Mouse (Mus musculus) kidney, embryonic 14.5 days (tissue): ENCODE results near the gene Prune1. TPM values are rescaled to one million over a fixed set of nuclear protein-coding genes. Genes with fewer than 3 reads are reported as not detected.

Source experiments
- ATAC-seq: fragments of 200-750 bp; cut with Nextera tagmentation; 2 replicates; pipeline ENCODE4 v1.8.0; 2017; ENCODE audit warnings: moderate number of reproducible peaks, mild to moderate bottlenecking, moderate TSS enrichment, moderate library complexity; ENCODE audit not compliant: low FRiP score, low TSS enrichment
- H3K27ac ChIP-seq: fragments of 300-500 bp; sonication (generic); 2 replicates; pipeline ENCODE4 v1.5.1; 2014; ENCODE audit warnings: low read depth, mild to moderate bottlenecking, low read length, moderate library complexity, mixed read lengths
- H3K27me3 ChIP-seq: fragments of 300-500 bp; sonication (generic); 2 replicates; pipeline ENCODE4 v1.6.1; 2014; ENCODE audit warnings: mild to moderate bottlenecking, low read length; ENCODE audit not compliant: control insufficient read depth, insufficient read depth
- H3K36me3 ChIP-seq: fragments of 300-500 bp; sonication (generic); 2 replicates; pipeline ENCODE4 v1.6.1; 2014; ENCODE audit warnings: low read length, mixed read lengths; ENCODE audit not compliant: control insufficient read depth, insufficient read depth
- H3K4me1 ChIP-seq: fragments of 300-500 bp; sonication (generic); 2 replicates; pipeline ENCODE4 v1.6.1; 2014; ENCODE audit warnings: low read length, mixed read lengths; ENCODE audit not compliant: control insufficient read depth, insufficient read depth
- H3K4me2 ChIP-seq: fragments of 300-500 bp; sonication (generic); replicated peaks from 2 replicates; pipeline ENCODE4 v1.6.1; 2014; ENCODE audit warnings: low read depth, mild to moderate bottlenecking, low read length
- H3K4me3 ChIP-seq: fragments of 300-500 bp; sonication (generic); 2 replicates; pipeline ENCODE4 v1.5.1; 2014; ENCODE audit warnings: mild to moderate bottlenecking, low read length
- H3K9ac ChIP-seq: fragments of 300-500 bp; sonication (generic); 2 replicates; pipeline ENCODE4 v1.6.1; 2014; ENCODE audit warnings: low read depth, mild to moderate bottlenecking, low read length, moderate library complexity
- H3K9me3 ChIP-seq: fragments of 300-500 bp; sonication (generic); 2 replicates; pipeline ENCODE4 v1.6.1; 2016; ENCODE audit warnings: low read length; ENCODE audit not compliant: control insufficient read depth
- WGBS: fragments of 180-500 bp; shearing (Covaris S2); extraction: QIAGEN DNeasy Blood & Tissue Kit; methylation state at CpG from one replicate; pipeline ENCODE4 v1.1.7; 2014; 5-methylcytosine and 5-hydroxymethylcytosine counted together
- polyA plus RNA-seq: library from polyadenylated mRNA; unstranded; fragments of >200 nt; fragmentation: Nextera tagmentation; extraction: Ambion mirVana; gene quantifications from 2 replicates; pipeline ENCODE4 v1.2.1, GENCODE M21; 2014

The Prune1 gene
- polyA plus RNA-seq, 1 experiment from 2014 or later: 22.1 TPM

DNA sequence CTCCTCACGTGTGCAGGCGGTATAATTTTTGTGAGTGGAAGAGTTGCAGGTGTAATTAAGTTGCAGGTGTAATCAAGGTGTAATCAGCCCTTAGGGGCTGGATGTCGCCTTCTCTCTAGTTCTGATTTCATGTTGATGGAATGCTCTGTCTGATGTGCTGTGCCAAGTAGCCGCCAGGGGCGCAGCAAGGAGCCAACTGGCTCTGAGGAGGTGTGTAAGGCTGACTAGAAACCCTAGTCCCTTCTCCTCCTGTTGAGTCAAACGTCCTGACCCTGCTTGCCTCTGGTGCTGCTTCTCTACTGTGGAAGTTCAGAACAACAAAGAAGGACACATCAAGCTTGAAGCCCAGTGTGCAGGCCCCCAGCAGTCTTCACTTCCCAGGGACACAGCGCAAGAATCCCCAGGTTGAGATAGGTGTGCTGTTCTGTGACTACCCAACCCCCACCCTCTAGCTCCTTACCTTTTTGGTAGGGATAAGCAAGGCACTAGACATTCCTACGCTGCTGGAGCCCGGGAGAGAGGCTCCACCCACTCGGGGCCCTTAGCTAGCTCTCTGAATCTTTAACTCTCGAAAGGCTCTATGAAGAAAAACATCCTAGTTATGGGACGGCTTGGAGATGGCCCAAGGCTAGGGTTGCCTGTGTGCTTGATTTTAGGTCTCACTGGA lies 35.7 kb upstream of the Prune1 start:
- H3K9me3 ChIP-seq: no peaks in the 10 kb centered on the region
- H3K36me3 ChIP-seq: peaks cover 34% of the 10 kb centered on the region
- no peaks in the 10 kb centered on the region for H3K27me3 ChIP-seq
- ATAC-seq: no peak
- peaks cover 22% of the 10 kb centered on the region for H3K4me1 ChIP-seq
- H3K27ac ChIP-seq: no peak overlapping the region
- no peak overlapping the region for H3K4me3 ChIP-seq
- WGBS: 23% methylated on average over 12 of the region's 12 CpGs
- H3K4me2 ChIP-seq: no peak overlapping the region
- H3K9ac ChIP-seq: no peak overlapping the region

DNA sequence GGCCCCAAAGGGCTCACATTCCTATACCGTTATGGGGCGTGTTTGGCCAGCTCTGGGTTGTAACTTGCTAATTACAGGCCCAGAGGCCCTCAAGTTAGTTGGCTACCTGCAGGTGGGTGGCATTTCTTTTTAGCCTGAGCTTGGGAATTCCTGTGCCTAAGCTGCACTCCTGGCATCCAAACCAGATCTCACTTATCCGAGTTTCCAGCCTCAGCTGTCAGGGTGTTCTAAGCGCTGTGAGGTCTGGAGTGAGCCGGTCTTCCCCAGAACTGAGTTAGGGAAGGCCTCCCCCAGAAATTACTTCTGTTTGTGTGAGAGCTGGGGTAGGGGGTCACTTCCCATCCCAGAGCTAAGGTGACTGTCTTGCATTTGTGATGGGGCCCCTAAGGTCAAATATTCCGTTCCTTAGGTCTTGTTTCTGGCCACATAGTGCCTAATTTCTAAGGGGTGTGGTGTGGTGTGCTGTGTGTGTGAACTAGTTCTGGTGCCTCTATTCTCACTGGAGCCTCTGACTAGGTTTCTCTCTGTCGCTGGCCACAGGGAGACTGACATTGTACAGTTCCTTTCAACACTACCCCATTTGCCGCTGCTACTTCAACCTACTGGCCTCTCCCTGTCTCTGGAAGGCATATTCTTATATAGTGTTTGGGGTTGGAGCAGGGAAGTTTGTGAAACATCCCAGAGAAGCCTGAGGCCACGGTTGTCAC lies 34.1 kb upstream of the Prune1 start:
- Histone ChIP-seq H3K9ac (peak overlapping the region; percentile 98), H3K4me1 (peaks cover 22% of the 10 kb centered on the region), H3K36me3 (peaks cover 19% of the 10 kb centered on the region), H3K4me2 (peak overlapping the region; percentile 56), H3K9me3 (no peaks in the 10 kb centered on the region), H3K4me3 (peak overlapping the region; percentile 91), H3K27ac (peak overlapping the region; percentile 95; the same call in 1 of the 2 replicates), H3K27me3 (no peaks in the 10 kb centered on the region)
- no peak for ATAC-seq
- WGBS: 17% methylated on average over 9 of the region's 9 CpGs

DNA sequence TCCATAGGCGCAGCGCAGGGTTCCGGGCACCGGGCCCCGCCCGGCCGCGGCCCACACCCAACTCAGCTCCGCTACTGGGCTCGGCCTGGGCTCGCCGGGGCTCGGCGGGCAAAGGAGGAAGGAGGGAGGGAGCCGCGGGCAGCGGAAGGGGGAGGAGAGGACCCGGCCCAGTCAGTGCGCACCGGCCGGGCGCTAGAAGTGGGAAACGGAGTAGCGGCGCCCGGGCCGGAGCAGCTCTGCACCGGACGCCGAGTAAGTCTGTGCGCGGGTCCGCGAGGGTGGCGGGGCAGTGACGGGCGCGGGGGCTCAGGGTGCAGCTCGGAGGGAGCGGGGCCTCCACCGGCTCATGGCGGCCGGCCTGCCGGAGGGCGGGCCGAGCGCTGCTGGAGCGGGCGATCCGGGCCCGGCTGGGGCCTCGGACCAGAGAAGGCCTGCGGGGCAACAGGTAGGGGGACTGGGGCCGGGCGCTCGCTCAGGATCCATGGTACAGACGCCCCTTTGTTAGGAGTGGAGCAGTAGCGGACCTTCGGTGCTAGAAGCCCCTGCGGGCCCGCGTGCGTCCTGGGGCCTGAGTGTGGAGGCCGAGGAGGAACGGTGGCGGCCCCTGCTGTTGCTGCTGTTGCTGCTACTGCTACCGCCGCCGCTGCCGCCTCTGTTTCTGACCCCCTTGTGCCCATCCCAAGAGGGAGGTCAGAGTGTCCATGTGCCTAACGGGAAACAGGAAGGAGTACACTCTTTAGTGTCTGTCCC lies 33.4 kb upstream of the Prune1 start:
- H3K27me3 ChIP-seq: no peaks in the 10 kb centered on the region
- peak overlapping the region; percentile 95 for H3K27ac ChIP-seq
- under 1% methylated on average over 53 of the region's 71 CpGs for WGBS
- H3K36me3 ChIP-seq: peaks cover 12% of the 10 kb centered on the region; the same call in 1 of the 2 replicates
- peak overlapping the region; percentile 91 for H3K4me3 ChIP-seq
- H3K9ac ChIP-seq: peak overlapping the region; percentile 98
- ATAC-seq: peak; percentile 94
- peak overlapping the region; percentile 56 for H3K4me2 ChIP-seq
- no peaks in the 10 kb centered on the region for H3K9me3 ChIP-seq
- H3K4me1 ChIP-seq: peaks cover 22% of the 10 kb centered on the region

DNA sequence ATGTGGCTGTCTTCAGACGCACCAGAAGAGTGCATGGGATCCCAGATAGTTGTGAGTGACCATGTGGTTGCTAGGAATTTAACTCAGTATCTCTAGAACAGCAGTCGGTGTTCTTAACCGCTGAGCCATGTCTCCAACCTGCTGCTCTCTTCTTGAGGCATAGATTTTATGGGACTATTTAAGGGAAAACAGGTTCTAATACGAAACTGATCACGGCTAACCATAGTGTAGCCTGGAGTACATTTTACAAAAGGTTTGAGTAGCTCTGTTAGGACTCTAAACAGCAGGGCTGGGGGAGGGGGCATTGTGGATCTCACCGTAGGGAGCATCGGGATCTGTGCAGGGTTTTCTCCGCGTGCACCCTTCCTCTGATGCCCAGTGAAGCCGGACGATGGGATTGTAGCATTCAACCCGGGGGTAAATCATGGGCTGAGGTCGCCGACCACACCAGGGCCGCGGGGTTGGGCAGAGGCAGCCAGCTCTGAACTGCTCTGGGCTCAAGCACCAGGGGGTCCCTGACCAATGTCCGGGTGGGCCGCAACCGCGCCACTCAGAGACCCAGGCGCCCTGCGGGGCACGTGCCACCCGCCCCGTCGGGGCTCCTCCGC lies 32.7 kb upstream of the Prune1 start, which contains the start of gene Cers2:
TSS of gene Cers2 (plus strand) at position 306 of the 608 bp plus-strand sequence.
- H3K4me2 ChIP-seq: peak within 1 kb of the TSS; percentile 56
- H3K27ac ChIP-seq: peak within 1 kb of the TSS; percentile 95
- H3K36me3 ChIP-seq: 0 out of 2 replicates have a peak, but pooled peaks cover 6% of the 10 kb centered on the region
- WGBS: 3% methylated on average over 20 of the region's 27 CpGs
- peak; percentile 6; the same call in 1 of the 2 replicates for ATAC-seq
- peak within 1 kb of the TSS; percentile 98 for H3K9ac ChIP-seq
- H3K27me3 ChIP-seq: no peaks in the 10 kb centered on the region
- peaks cover 22% of the 10 kb centered on the region for H3K4me1 ChIP-seq
- peak within 1 kb of the TSS; percentile 91 for H3K4me3 ChIP-seq
- no peaks in the 10 kb centered on the region for H3K9me3 ChIP-seq

DNA sequence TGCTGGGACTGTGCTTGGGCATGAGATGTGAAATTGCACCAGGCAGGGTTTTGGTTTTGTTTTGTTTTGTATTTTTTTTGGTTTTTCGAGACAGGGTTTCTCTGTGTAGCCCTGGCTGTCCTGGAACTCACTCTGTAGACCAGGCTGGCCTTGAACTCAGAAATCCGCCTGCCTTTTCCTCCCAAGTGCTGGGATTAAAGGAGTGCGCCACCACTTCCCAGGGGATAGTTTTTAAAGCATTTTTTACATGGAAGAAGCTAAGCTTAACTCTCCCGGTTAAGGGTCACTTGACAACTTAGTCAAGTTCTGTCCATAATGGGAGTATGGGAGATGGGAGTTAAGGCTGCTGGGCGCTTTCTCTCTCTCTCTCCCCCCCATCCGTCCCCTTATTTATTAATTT lies 32.2 kb upstream of the Prune1 start:
- 74% methylated on average over 6 of the region's 6 CpGs for WGBS

DNA sequence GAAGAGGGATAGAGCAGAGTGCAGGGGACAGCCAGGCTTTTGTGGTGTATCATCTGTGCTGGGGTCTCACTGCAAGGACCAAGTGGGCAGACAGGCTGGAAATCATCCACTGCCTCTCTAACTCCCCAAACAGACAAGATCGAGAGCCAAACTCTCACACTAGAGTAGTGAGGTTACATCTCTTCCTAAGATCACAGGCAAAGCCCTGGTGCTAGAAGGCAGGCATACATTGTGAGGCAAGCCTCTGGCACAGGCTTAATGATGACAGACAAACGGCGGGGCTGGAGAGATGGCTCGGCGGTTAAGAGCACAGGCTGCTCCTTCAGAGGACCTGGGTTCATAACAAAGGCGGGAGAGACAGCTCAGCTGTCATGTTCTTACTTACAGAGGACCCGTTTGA lies 31.6 kb upstream of the Prune1 start:
- no peak overlapping the region for H3K4me3 ChIP-seq
- 0 out of 2 replicates have a peak, but pooled peaks cover under 1% of the 10 kb centered on the region for H3K36me3 ChIP-seq
- H3K27ac ChIP-seq: no peak overlapping the region
- no peak overlapping the region for H3K9ac ChIP-seq
- H3K9me3 ChIP-seq: no peaks in the 10 kb centered on the region
- WGBS: 39% methylated on average over 7 of the region's 7 CpGs
- no peak for ATAC-seq
- peaks cover 18% of the 10 kb centered on the region for H3K4me1 ChIP-seq
- H3K27me3 ChIP-seq: no peaks in the 10 kb centered on the region
- no peak overlapping the region for H3K4me2 ChIP-seq

More for the DNA sequence above, 32.2 kb upstream of the Prune1 start:
- Histone ChIP-seq H3K27ac (no peak overlapping the region), H3K9ac (no peak overlapping the region), H3K27me3 (no peaks in the 10 kb centered on the region), H3K4me1 (peaks cover 22% of the 10 kb centered on the region), H3K36me3 (0 out of 2 replicates have a peak, but pooled peaks cover 6% of the 10 kb centered on the region), H3K9me3 (no peaks in the 10 kb centered on the region), H3K4me3 (peak overlapping the region; percentile 91; the same call in 1 of the 2 replicates), H3K4me2 (peak overlapping the region; percentile 56)
- no peak for ATAC-seq

DNA sequence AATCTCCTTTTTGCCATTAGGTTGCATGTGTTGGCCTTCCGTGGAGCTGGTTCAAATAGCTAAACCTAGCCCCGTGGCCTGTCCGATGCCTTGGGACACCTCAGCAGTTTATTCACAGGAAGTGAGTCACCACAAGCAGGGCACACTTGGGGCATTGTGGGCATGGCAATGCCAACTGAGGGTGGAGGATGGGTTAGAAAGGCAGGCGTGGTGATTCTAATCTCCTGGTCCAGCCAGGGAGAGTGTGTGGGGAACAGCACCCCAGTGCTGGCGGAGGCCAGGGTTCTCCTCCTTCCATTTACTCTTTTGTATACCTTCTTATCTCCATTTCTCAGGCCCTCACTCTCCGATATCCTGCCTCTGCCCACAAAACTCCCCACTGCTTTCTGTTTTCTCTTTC lies 30.7 kb upstream of the Prune1 start:
- no peak overlapping the region for H3K27ac ChIP-seq
- H3K4me1 ChIP-seq: peaks cover 12% of the 10 kb centered on the region
- no peak overlapping the region for H3K4me2 ChIP-seq
- H3K4me3 ChIP-seq: no peak overlapping the region
- no peak overlapping the region for H3K9ac ChIP-seq
- no peaks in the 10 kb centered on the region for H3K36me3 ChIP-seq
- no peaks in the 10 kb centered on the region for H3K9me3 ChIP-seq
- H3K27me3 ChIP-seq: no peaks in the 10 kb centered on the region
- 86% methylated on average over 6 of the region's 6 CpGs for WGBS
- no peak for ATAC-seq

DNA sequence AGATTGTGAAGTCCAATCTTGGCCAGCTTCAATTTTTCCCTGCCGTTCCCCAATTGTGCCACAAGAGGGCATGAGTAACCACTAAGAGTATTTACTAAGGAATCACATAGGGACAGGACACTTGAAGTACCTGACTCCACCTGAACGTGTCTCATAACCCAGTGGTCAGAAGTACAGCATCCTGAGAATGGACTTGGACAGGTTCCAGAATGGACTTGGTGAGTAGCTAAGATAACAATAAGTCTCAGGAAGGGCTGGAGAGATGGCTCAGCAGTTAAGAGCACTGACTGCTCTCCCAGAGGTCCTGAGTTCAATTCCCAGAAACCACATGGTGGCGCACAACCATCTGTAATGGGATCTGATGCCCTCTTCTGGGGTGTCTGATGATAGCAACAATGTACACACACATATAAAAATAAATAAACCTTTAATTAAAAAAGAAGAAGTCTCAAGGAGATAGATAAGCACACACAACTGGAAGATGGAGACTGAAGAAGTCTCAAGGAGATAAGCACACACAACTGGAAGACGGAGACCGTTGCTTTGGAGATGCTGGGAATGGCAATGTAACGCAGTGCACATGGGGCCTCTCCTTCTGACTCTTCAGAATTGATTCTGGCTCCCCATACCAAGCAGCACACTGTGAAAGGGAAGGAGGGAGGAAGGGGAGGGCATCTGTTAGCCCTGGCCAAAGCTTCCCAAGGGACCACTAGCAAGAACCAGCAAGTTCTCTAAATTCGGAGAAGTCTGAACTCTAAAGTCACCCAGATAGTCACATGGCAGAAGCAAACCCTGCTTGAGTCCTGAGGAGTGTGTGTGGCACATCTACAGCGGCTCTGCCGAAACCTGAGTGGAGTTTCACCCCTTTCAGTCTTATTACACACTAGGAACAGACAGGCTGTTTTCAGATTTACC lies 29.3 kb upstream of the Prune1 start:
- H3K27me3 ChIP-seq: no peaks in the 10 kb centered on the region
- no peak overlapping the region for H3K4me3 ChIP-seq
- WGBS: 69% methylated on average over 9 of the region's 9 CpGs
- ATAC-seq: no peak
- H3K9ac ChIP-seq: no peak overlapping the region
- H3K9me3 ChIP-seq: no peaks in the 10 kb centered on the region
- no peaks in the 10 kb centered on the region for H3K36me3 ChIP-seq
- H3K4me1 ChIP-seq: peaks cover 5% of the 10 kb centered on the region
- no peak overlapping the region for H3K27ac ChIP-seq
- no peak overlapping the region for H3K4me2 ChIP-seq
